Mouse (Mus musculus) kidney, embryonic 15.5 days (tissue): ENCODE measurements around the gene Me3. TPM values are rescaled to one million over a fixed set of nuclear protein-coding genes. Genes with fewer than 3 reads are reported as not detected.

Experiments
- ATAC-seq: fragments of 200-750 bp; cut with Nextera tagmentation; replicated peaks from 2 replicates; pipeline ENCODE4 v1.8.0; 2017; ENCODE audit warnings: moderate TSS enrichment; ENCODE audit not compliant: low FRiP score
- H3K27ac ChIP-seq: fragments of 300-500 bp; sonication (generic); 2 replicates; pipeline ENCODE4 v1.5.1; 2015; ENCODE audit warnings: mild to moderate bottlenecking, inconsistent platforms
- H3K27me3 ChIP-seq: fragments of 300-500 bp; sonication (generic); 2 replicates; pipeline ENCODE4 v1.6.1; 2015; ENCODE audit warnings: inconsistent platforms
- H3K36me3 ChIP-seq: fragments of 300-500 bp; sonication (generic); 2 replicates; pipeline ENCODE4 v1.6.1; 2015; ENCODE audit warnings: inconsistent platforms
- H3K4me1 ChIP-seq: fragments of 300-500 bp; sonication (generic); 2 replicates; pipeline ENCODE4 v1.6.1; 2015; ENCODE audit warnings: inconsistent platforms
- H3K4me2 ChIP-seq: fragments of 300-500 bp; sonication (generic); 2 replicates; pipeline ENCODE4 v1.6.1; 2015; ENCODE audit warnings: moderate library complexity, mild to moderate bottlenecking, inconsistent platforms
- H3K4me3 ChIP-seq: fragments of 300-500 bp; sonication (generic); replicated peaks from 2 replicates; pipeline ENCODE4 v1.5.1; 2015; ENCODE audit warnings: mild to moderate bottlenecking, inconsistent platforms
- H3K9ac ChIP-seq: fragments of 300-500 bp; sonication (generic); 2 replicates; pipeline ENCODE4 v1.6.1; 2015; ENCODE audit warnings: mild to moderate bottlenecking, inconsistent platforms
- H3K9me3 ChIP-seq: fragments of 300-500 bp; sonication (generic); replicated peaks from 2 replicates; pipeline ENCODE4 v1.6.1; 2016; ENCODE audit warnings: inconsistent platforms
- WGBS: fragments of 180-500 bp; shearing (Covaris S2); methylation state at CpG from one replicate; pipeline ENCODE4 v1.1.7; 2015; ENCODE audit warnings: mixed read lengths; 5-methylcytosine and 5-hydroxymethylcytosine counted together
- polyA plus RNA-seq: library from polyadenylated mRNA; unstranded; fragments of >200 nt; fragmentation: Nextera tagmentation; extraction: Ambion mirVana; gene quantifications from 2 replicates; pipeline ENCODE4 v1.2.1, GENCODE M21; 2015

Me3 gene
- polyA plus RNA-seq, 1 experiment from 2014 or later: 11.4 TPM

- no peak overlapping the region for H3K27ac ChIP-seq
- no peak for ATAC-seq
- no peaks in the 10 kb centered on the region for H3K36me3 ChIP-seq
- H3K9me3 ChIP-seq: no peaks in the 10 kb centered on the region
- no peak overlapping the region for H3K4me2 ChIP-seq
- no peak overlapping the region for H3K9ac ChIP-seq
- H3K27me3 ChIP-seq: peaks cover 5% of the 10 kb centered on the region; the same call in 1 of the 2 replicates
- WGBS: 90% methylated on average over 5 of the region's 5 CpGs
- no peak overlapping the region for H3K4me3 ChIP-seq
- H3K4me1 ChIP-seq: 0 out of 2 replicates have a peak, but pooled peaks cover 3% of the 10 kb centered on the region
Measured at GRCm38 (mm10) chr7:89842404-89842715, 210.2 kb downstream of the Me3 start.

DNA sequence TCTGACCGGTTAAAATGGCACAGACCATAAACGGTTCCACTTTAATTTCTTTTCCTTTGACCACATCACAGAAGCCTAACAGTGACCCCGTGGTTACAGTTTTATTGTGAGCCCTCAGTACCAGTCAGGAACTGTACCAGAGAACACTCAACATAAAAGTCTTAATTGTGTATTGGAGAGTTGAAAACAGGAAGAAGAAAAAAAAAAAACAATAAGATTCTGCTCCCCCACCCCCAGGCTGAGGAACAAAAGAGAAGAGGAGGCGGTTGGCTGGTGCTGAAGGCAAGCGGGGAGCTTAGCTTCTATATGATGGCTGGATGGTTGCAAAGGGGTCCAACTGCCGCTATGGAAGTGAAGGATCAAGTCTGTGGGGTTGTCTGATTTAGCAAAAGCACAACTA, 210.9 kb downstream of the Me3 start:
- Histone ChIP-seq H3K9me3 (no peaks in the 10 kb centered on the region), H3K4me1 (0 out of 2 replicates have a peak, but pooled peaks cover 3% of the 10 kb centered on the region), H3K27ac (no peak overlapping the region), H3K9ac (no peak overlapping the region), H3K27me3 (peaks cover 5% of the 10 kb centered on the region; the same call in 1 of the 2 replicates), H3K4me3 (no peak overlapping the region), H3K36me3 (no peaks in the 10 kb centered on the region), H3K4me2 (no peak overlapping the region)
- WGBS: 58% methylated on average over 6 of the region's 6 CpGs
- no peak for ATAC-seq

GRCm38 (mm10) chr7:89843533-89843932, 211.3 kb downstream of the Me3 start:
- H3K9ac ChIP-seq: no peak overlapping the region
- H3K36me3 ChIP-seq: no peaks in the 10 kb centered on the region
- 0 out of 2 replicates have a peak, but pooled peaks cover 3% of the 10 kb centered on the region for H3K4me1 ChIP-seq
- WGBS: 31% methylated on average over 6 of the region's 6 CpGs
- H3K9me3 ChIP-seq: no peaks in the 10 kb centered on the region
- peaks cover 5% of the 10 kb centered on the region; the same call in 1 of the 2 replicates for H3K27me3 ChIP-seq
- no peak overlapping the region for H3K4me2 ChIP-seq
- ATAC-seq: no peak
- no peak overlapping the region for H3K4me3 ChIP-seq
- H3K27ac ChIP-seq: no peak overlapping the region

DNA sequence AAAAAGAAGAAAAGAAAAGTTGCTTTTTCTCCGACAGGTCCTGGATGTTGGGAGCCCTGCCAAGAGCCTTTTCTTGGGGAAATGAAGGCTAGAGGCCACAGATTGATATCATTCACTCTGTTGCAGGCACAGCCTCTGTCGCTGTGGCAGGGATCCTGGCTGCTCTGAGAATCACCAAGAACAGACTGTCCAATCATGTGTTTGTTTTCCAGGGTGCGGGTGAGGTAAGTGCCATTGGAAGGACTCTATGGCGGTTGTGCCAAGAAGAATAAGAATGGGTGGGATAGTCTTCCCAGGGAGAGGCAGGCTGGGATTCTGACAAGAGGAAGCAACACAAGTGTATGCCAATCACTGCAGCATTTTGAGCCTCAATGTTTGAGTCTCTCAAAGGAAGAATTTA, 213.5 kb downstream of the Me3 start:
- 72% methylated on average over 4 of the region's 4 CpGs for whole genome bisulfite sequencing
- Histone ChIP-seq H3K4me3 (no peak overlapping the region), H3K4me1 (0 out of 2 replicates have a peak, but pooled peaks cover 3% of the 10 kb centered on the region), H3K9ac (no peak overlapping the region), H3K27ac (no peak overlapping the region), H3K4me2 (no peak overlapping the region), H3K36me3 (no peaks in the 10 kb centered on the region), H3K27me3 (peaks cover 5% of the 10 kb centered on the region; the same call in 1 of the 2 replicates), H3K9me3 (no peaks in the 10 kb centered on the region)
- ATAC-seq: no peak

GRCm38 (mm10) chr7:89850510-89850909, 218.3 kb downstream of the Me3 start:
- Histone ChIP-seq H3K9me3 (no peaks in the 10 kb centered on the region), H3K4me2 (no peak overlapping the region), H3K27ac (no peak overlapping the region), H3K27me3 (no peaks in the 10 kb centered on the region), H3K4me3 (no peak overlapping the region), H3K4me1 (no peaks in the 10 kb centered on the region), H3K36me3 (no peaks in the 10 kb centered on the region), H3K9ac (no peak overlapping the region)
- WGBS: 58% methylated on average over 3 of the region's 3 CpGs
- no peak for ATAC-seq

DNA sequence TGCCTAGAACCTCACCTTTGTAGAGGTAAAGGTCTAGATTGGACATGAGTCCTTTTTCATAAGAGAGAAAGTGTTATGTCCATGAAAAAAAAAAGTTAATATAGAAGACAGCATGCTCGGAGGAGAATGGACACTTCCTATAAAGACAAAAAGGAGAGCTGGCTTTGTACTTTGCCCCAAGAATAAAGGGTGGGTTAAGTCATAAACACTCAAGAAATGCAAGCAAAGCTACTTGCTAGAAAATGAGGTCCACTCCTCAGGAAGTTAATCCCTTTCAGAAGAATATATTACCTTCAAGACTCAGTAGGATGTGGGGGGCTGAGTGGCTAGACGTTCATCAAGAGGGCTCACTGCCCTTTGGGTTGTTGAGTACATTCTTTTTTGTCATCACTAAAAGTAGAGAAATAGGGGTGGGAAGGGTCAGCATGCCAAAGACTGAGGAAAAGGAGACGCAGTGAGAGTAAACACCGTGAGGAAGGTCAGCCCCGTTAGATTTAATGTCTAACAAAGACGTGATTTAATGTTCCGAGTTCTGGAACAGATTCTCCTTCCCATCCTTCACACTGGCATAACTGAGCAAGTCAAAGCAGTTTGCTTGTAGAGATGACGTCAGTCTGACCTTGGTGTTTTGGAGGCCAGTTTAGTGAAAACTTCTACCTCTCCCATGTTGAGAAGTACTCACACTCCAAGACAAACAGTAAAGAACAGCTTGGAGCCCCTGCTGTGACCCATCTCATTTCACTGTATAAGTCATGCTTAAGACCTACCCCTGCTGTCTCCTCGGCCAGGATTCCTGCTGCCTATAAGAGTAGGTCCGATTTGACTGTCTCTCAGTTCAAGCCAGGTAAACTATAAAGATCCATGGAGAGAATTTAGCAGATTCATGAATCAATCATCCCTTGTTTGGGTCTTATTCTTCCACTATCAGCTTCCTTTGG, 220.2 kb downstream of the Me3 start:
- Histone ChIP-seq H3K4me1 (no peaks in the 10 kb centered on the region), H3K9ac (no peak overlapping the region), H3K36me3 (no peaks in the 10 kb centered on the region), H3K27ac (no peak overlapping the region), H3K27me3 (no peaks in the 10 kb centered on the region), H3K4me2 (no peak overlapping the region), H3K9me3 (no peaks in the 10 kb centered on the region), H3K4me3 (no peak overlapping the region)
- ATAC-seq: peak; percentile 40; the same call in 1 of the 2 replicates
- WGBS: 42% methylated on average over 10 of the region's 10 CpGs

DNA sequence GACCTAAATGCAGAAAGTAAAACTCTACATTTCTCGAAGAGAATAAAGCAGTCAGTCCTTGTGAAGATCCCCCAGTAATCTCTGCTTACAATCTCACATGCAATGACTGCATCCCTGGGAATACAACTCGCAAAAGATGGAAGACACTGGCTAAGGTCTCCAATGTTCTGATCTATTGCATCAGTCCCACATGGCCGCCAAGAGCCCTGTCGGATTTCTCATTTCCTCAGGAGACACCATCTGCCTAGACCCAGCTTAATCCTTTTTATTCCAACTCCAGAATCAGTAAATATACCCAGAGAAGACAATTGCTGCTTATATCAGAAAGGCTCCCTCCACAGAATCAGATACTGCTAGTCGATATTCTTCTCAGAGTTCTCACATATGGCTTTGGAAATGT, 220.9 kb downstream of the Me3 start:
- ATAC-seq: no peak
- 64% methylated on average over 5 of the region's 5 CpGs for WGBS

GRCm38 (mm10) chr7:89855196-89855595, 223.0 kb downstream of the Me3 start:
- H3K27me3 ChIP-seq: no peaks in the 10 kb centered on the region
- no peak overlapping the region for H3K9ac ChIP-seq
- 89% methylated on average over 1 of the region's 1 CpGs for WGBS
- H3K4me3 ChIP-seq: no peak overlapping the region
- H3K27ac ChIP-seq: no peak overlapping the region
- no peak for ATAC-seq
- H3K4me2 ChIP-seq: no peak overlapping the region
- H3K9me3 ChIP-seq: no peaks in the 10 kb centered on the region
- H3K4me1 ChIP-seq: no peaks in the 10 kb centered on the region
- H3K36me3 ChIP-seq: no peaks in the 10 kb centered on the region

More for the DNA sequence above, 220.9 kb downstream of the Me3 start:
- no peak overlapping the region for H3K9ac ChIP-seq
- no peaks in the 10 kb centered on the region for H3K4me1 ChIP-seq
- no peaks in the 10 kb centered on the region for H3K36me3 ChIP-seq
- no peaks in the 10 kb centered on the region for H3K9me3 ChIP-seq
- no peak overlapping the region for H3K27ac ChIP-seq
- no peak overlapping the region for H3K4me3 ChIP-seq
- no peak overlapping the region for H3K4me2 ChIP-seq
- no peaks in the 10 kb centered on the region for H3K27me3 ChIP-seq

- Histone ChIP-seq H3K4me2 (no peak overlapping the region), H3K27me3 (no peaks in the 10 kb centered on the region), H3K4me3 (no peak overlapping the region), H3K27ac (no peak overlapping the region), H3K9me3 (no peaks in the 10 kb centered on the region), H3K9ac (no peak overlapping the region), H3K36me3 (no peaks in the 10 kb centered on the region), H3K4me1 (no peaks in the 10 kb centered on the region)
- peak; percentile 62 for ATAC-seq
- 56% methylated on average over 17 of the region's 17 CpGs for WGBS
Measured at GRCm38 (mm10) chr7:89856440-89857217, 224.4 kb downstream of the Me3 start.

DNA sequence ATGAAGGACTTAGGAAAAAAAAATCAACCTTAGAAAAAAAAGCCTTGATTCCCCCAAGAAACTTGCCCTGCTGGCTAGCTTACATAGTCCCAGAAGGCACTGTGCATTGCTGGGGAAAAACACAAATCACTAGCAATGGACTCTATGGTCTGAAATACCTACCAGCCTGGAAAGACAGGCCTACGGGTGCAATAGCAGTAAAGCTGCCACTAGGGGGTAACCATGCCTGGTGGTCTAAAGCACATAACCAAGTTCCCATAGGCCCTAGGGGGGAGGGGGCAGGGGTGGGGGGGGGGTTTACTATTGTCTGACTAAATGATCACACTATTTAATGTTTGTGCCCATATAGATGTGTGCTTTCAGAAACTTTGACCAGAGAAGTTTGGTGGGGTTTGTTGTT, 232.6 kb downstream of the Me3 start:
- H3K9me3 ChIP-seq: no peaks in the 10 kb centered on the region
- no peaks in the 10 kb centered on the region for H3K27me3 ChIP-seq
- no peak overlapping the region for H3K9ac ChIP-seq
- no peaks in the 10 kb centered on the region for H3K36me3 ChIP-seq
- H3K4me2 ChIP-seq: no peak overlapping the region
- no peak overlapping the region for H3K27ac ChIP-seq
- no peaks in the 10 kb centered on the region for H3K4me1 ChIP-seq
- 91% methylated on average over 1 of the region's 1 CpGs for WGBS
- ATAC-seq: no peak
- no peak overlapping the region for H3K4me3 ChIP-seq

DNA sequence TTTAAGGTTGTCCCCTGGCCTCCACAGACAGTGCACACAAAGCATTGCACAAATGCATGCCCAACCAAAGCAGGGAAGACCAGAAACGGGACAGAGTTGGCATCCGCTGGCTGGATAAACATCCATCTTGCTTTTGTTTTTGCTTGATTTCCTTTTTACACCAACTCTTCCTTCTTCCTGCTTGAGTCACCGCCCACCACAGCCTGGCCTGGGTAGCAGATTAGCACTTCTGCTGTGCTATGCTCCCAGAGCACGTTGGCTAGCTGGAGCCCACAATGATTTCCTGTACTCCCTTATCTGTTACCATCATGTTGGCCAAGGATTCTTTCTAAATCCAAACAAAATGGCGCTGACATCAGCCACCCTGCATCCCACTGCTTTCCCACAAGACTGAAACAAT, 235.0 kb downstream of the Me3 start:
- H3K9ac ChIP-seq: no peak overlapping the region
- H3K9me3 ChIP-seq: no peaks in the 10 kb centered on the region
- no peak for ATAC-seq
- 69% methylated on average over 5 of the region's 5 CpGs for WGBS
- no peak overlapping the region for H3K4me3 ChIP-seq
- no peaks in the 10 kb centered on the region for H3K4me1 ChIP-seq
- H3K4me2 ChIP-seq: no peak overlapping the region
- H3K27me3 ChIP-seq: no peaks in the 10 kb centered on the region
- H3K27ac ChIP-seq: no peak overlapping the region
- no peaks in the 10 kb centered on the region for H3K36me3 ChIP-seq

- no peaks in the 10 kb centered on the region for H3K9me3 ChIP-seq
- no peaks in the 10 kb centered on the region for H3K27me3 ChIP-seq
- 59% methylated on average over 1 of the region's 1 CpGs for WGBS
- H3K9ac ChIP-seq: no peak overlapping the region
- H3K36me3 ChIP-seq: no peaks in the 10 kb centered on the region
- H3K4me3 ChIP-seq: no peak overlapping the region
- H3K4me1 ChIP-seq: no peaks in the 10 kb centered on the region
- no peak overlapping the region for H3K4me2 ChIP-seq
- ATAC-seq: no peak
- H3K27ac ChIP-seq: no peak overlapping the region
Measured at GRCm38 (mm10) chr7:89879686-89880085, 247.5 kb downstream of the Me3 start.
